Mouse (Mus musculus) heart, adult 2 months (tissue): ENCODE data around the gene Exosc2. TPM values are rescaled to one million over a fixed set of nuclear protein-coding genes. Genes with fewer than 3 reads are reported as not detected.

Experiments used
- DNase-seq, 2 experiments: peaks; one replicate each; pipeline ENCODE4 v3.0.0; 2021
- H3K27ac ChIP-seq: fragments of 200-600 bp; 2 replicates; pipeline ENCODE4 v1.8.1; 2022
- H3K27me3 ChIP-seq: fragments of 200-500 bp; 2 replicates; pipeline ENCODE4 v1.6.1; 2012; ENCODE audit warnings: mild to moderate bottlenecking, low read length, inconsistent platforms, mixed read lengths; ENCODE audit not compliant: control insufficient read depth, insufficient read depth
- H3K36me3 ChIP-seq: fragments of 200-500 bp; 2 replicates; pipeline ENCODE4 v1.6.1; 2012; ENCODE audit warnings: low read length, inconsistent platforms; ENCODE audit not compliant: control insufficient read depth, insufficient read depth
- H3K4me1 ChIP-seq: fragments of 200-500 bp; 2 replicates; pipeline ENCODE4 v1.6.1; 2011; ENCODE audit warnings: low read length; ENCODE audit not compliant: control insufficient read depth, insufficient read depth
- H3K4me3 ChIP-seq: fragments of 200-600 bp; 2 replicates; pipeline ENCODE4 v1.8.1; 2022
- H3K79me2 ChIP-seq: fragments of 200-500 bp; replicated peaks from 2 replicates; pipeline ENCODE4 v1.6.1; 2012; ENCODE audit warnings: mild to moderate bottlenecking, inconsistent platforms, low read length, moderate library complexity, mixed read lengths; ENCODE audit not compliant: control insufficient read depth, insufficient read depth
- H3K9ac ChIP-seq: fragments of 200-500 bp; 2 replicates; pipeline ENCODE4 v1.6.1; 2012; ENCODE audit warnings: low read depth, mild to moderate bottlenecking, control low read depth, inconsistent platforms, low read length, mixed read lengths
- CTCF ChIP-seq: fragments of 200-600 bp; IDR thresholded peaks from 2 replicates; pipeline ENCODE4 v1.8.1; 2022; ENCODE audit warnings: antibody characterized with exemption, mild to moderate bottlenecking, moderate library complexity
- EP300 ChIP-seq: fragments of 200-500 bp; IDR thresholded peaks from 2 replicates; pipeline ENCODE4 v1.6.1; 2011; ENCODE audit warnings: low read depth, low read length, control low read depth; ENCODE audit not compliant: insufficient read depth
- POLR2A ChIP-seq: fragments of 200-500 bp; IDR thresholded peaks from 2 replicates; pipeline ENCODE4 v1.6.1; 2011; ENCODE audit warnings: mild to moderate bottlenecking, low read depth, low read length, control low read depth; ENCODE audit not compliant: insufficient read depth
- WGBS: fragments of 180-500 bp; shearing (Covaris S2); methylation state at CpG from one replicate; pipeline ENCODE4 v1.1.7; 2018; 5-methylcytosine and 5-hydroxymethylcytosine counted together
- intact Hi-C: fragments of 180-260 bp; cut with DNase I; formaldehyde crosslinking; loops from one replicate; pipeline ENCODE4 v1.15.1; 2025
- polyA plus RNA-seq: library from polyadenylated mRNA; depleted of rRNA; stranded (reverse); fragments of >200 nt; gene quantifications from 2 replicates; pipeline ENCODE4 v1.2.3, GENCODE M21; 2012
- total RNA-seq, 2 experiments: library from RNA; stranded (reverse); gene quantifications; 2 replicates each; pipeline ENCODE4 v1.2.3; 2021

Gene Exosc2
- total and polyA plus RNA-seq, 3 experiments, result 5.5 to 9.0 (median 8.7) TPM

GRCm38 (mm10) chr2:31681731-31682235, 11.3 kb downstream of the Exosc2 start:
- no peaks in the 10 kb centered on the region for H3K4me1 ChIP-seq
- H3K36me3 ChIP-seq, result no peaks in the 10 kb centered on the region
- H3K9ac ChIP-seq, result no peak overlapping the region
- no peak for DNase-seq
- 85% methylated on average over 6 of the region's 6 CpGs for WGBS
- no peaks in the 10 kb centered on the region for H3K79me2 ChIP-seq
- H3K27me3 ChIP-seq, result no peaks in the 10 kb centered on the region
- H3K27ac ChIP-seq, result no peak overlapping the region
- intact Hi-C loops, result no loop called here
- TF ChIP-seq EP300, result no peak
- no peak for TF ChIP-seq CTCF
- no peak for TF ChIP-seq POLR2A
- no peak overlapping the region for H3K4me3 ChIP-seq

GRCm38 (mm10) chr2:31683666-31684065, 13.2 kb downstream of the Exosc2 start:
- Histone ChIP-seq H3K4me1 (no peaks in the 10 kb centered on the region), H3K79me2 (no peaks in the 10 kb centered on the region), H3K27ac (no peak overlapping the region), H3K27me3 (no peaks in the 10 kb centered on the region), H3K9ac (no peak overlapping the region), H3K4me3 (no peak overlapping the region), H3K36me3 (no peaks in the 10 kb centered on the region)
- peak; percentile 91 for TF ChIP-seq CTCF
- no peak for TF ChIP-seq POLR2A
- 0 out of 2 replicates have a peak, but pooled peaks have one; percentile 44 for TF ChIP-seq EP300
- intact Hi-C loops, result loop anchor here (1.0 kb wide), 2 partner anchors 102 to 233 kb away; no protein-coding TSS in a partner anchor
- DNase-seq, result peak; percentile 49 to 65
- WGBS, result 28% methylated on average over 2 of the region's 2 CpGs

- Histone ChIP-seq H3K79me2 (no peaks in the 10 kb centered on the region), H3K36me3 (peaks cover 9% of the 10 kb centered on the region), H3K9ac (peak within 1 kb of the TSS; percentile 85), H3K27ac (peak within 1 kb of the TSS; percentile 94), H3K4me1 (peaks cover 6% of the 10 kb centered on the region), H3K27me3 (no peaks in the 10 kb centered on the region), H3K4me3 (peak within 1 kb of the TSS; percentile 100)
- DNase-seq, result peak; percentile 91 to 98
- intact Hi-C loops, result loop anchor here (1.0 to 2.0 kb wide), 3 partner anchors 18 to 161 kb away; partner anchors contain the start of gene Exosc2
- WGBS, result under 1% methylated on average over 61 of the region's 64 CpGs
- TF ChIP-seq EP300 (peak; percentile 73), CTCF (peak; percentile 75), POLR2A (peak; percentile 47; the same call in 1 of the 2 replicates)
Measured at GRCm38 (mm10) chr2:31688074-31688925, 17.8 kb downstream of the Exosc2 start, which contains the start of gene Abl1. Gene Abl1, plus strand, starts transcription at chr2:31688376.

GRCm38 (mm10) chr2:31689045-31689444, 18.5 kb downstream of the Exosc2 start:
- H3K79me2 ChIP-seq, result no peaks in the 10 kb centered on the region
- TF ChIP-seq CTCF (no peak), EP300 (no peak), POLR2A (no peak)
- H3K9ac ChIP-seq, result peak overlapping the region; percentile 85
- H3K27ac ChIP-seq, result peak overlapping the region; percentile 94
- WGBS, result under 1% methylated on average over 12 of the region's 12 CpGs
- DNase-seq, result peak in 1 of 2 experiments; percentile 27
- intact Hi-C loops, result loop anchor here (2.0 kb wide), 2 partner anchors 72 to 160 kb away; no protein-coding TSS in a partner anchor
- peak overlapping the region; percentile 100 for H3K4me3 ChIP-seq
- H3K36me3 ChIP-seq, result peaks cover 9% of the 10 kb centered on the region
- peaks cover 6% of the 10 kb centered on the region for H3K4me1 ChIP-seq
- H3K27me3 ChIP-seq, result no peaks in the 10 kb centered on the region

GRCm38 (mm10) chr2:31690063-31690462, 19.5 kb downstream of the Exosc2 start:
- Histone ChIP-seq H3K79me2 (peaks cover 2% of the 10 kb centered on the region; the same call in 1 of the 2 replicates), H3K27ac (no peak overlapping the region), H3K4me1 (peaks cover 6% of the 10 kb centered on the region), H3K4me3 (peak overlapping the region; percentile 100), H3K36me3 (peaks cover 9% of the 10 kb centered on the region), H3K27me3 (no peaks in the 10 kb centered on the region), H3K9ac (no peak overlapping the region)
- intact Hi-C loops, result loop anchor here (5.0 kb wide), 1 partner anchor 37 kb away; no protein-coding TSS in a partner anchor
- WGBS, result 41% methylated on average over 3 of the region's 3 CpGs
- no peak for DNase-seq
- TF ChIP-seq EP300, result no peak
- no peak for TF ChIP-seq POLR2A
- TF ChIP-seq CTCF, result no peak
